Mouse (Mus musculus) lung, postnatal 0 days (tissue): ENCODE measurements around the gene Rabepk.

ENCODE experiments used
- CTCF ChIP-seq: IDR thresholded peaks from 2 replicates; pipeline ENCODE4 v1.5.1; 2016; ENCODE audit warnings: antibody characterized with exemption, mild to moderate bottlenecking
- EP300 ChIP-seq: IDR thresholded peaks from 2 replicates; pipeline ENCODE4 v1.6.1; 2016; ENCODE audit warnings: antibody characterized with exemption, mild to moderate bottlenecking, control low read depth

GRCm38 (mm10) chr2:34742675-34743074 lies 57.0 kb downstream of the Rabepk start:
- no peak for TF ChIP-seq CTCF
- no peak for TF ChIP-seq EP300
